Mouse (Mus musculus) thymus, postnatal 14 days (tissue): Measurements from ENCODE around the gene Gab2.

Source experiments
- DNase-seq: peaks from one replicate; pipeline ENCODE4 v3.0.0; 2021

The Gab2 gene

DNA sequence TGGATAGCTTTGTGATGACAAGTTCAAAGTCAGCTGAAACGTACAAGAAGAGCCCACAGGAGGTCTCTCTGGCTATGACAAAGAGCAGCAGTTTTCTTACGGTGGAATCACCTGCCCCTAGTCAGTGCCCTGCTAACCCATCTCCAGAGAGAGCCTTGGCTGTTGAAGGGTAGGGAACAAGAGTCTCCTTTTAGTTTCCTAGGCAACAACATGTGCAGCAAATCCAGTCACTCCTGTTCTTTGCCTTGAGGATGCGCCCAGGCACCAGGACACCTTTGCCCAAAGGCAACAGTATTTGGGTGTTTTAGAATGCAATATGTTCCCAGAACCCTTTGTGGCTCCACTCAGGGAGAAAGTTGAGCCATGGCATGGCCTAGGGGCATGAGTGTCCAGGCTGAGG lies 266.9 kb downstream of the Gab2 start:
- no peak for DNase-seq

DNA sequence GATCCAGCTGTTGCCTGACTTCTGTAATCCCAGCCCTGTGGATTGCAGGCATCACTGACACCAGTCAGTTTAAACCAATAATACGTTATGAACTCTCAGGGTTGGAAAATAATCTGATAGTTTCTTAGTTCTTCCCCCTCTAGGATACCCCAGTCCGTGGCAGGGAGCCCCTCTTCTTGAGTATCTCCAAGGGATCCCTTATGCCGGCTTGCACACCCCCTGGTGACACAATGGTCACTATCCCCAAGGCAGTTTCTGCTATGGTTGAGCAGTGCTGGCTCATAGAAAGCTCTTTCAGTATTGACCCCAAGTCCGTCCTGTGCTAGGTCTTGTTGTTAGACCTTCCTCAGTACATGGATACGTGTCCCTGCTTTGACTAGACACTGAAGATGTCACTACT lies 267.4 kb downstream of the Gab2 start:
- DNase-seq = no peak

DNA sequence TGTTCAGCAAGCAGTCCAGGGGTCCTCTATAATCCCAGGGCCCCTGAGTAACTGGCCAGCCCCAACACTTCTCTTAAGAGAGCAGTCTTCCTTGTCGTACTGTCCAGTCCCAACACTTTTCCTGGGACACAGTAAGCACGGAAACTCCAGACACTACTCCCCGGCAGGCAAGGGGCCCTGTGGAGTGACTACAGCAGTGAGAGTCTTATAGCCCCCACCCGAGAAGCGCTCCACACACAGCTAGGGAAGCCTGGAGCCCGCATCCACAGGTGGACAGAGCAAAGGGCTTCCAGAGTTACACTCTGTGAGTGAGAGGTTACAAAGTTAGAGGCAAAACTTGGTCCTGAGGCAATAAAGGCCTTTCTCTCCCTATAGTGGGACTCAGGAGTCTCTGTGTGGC lies 268.1 kb downstream of the Gab2 start:
- DNase-seq = no peak

DNA sequence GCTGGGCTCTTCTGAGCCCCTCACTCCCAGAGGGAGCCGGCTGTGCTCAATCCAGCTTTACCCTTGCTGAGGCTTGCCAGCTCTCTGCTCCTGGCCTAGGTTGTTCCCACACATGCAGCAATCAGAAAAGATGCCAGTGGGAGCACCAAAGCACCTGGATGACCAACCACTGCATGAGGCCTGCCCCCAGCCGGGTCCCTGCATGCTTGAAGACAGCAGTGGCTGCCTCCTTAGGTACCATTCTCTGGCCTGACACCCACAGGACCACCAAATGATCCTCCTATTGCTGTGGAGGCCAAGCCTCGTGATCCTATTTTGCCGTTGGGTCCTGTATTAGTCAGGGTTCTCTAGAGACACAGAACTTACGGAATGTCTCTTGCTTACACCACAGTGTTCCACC lies 269.5 kb downstream of the Gab2 start:
- no peak for DNase-seq

DNA sequence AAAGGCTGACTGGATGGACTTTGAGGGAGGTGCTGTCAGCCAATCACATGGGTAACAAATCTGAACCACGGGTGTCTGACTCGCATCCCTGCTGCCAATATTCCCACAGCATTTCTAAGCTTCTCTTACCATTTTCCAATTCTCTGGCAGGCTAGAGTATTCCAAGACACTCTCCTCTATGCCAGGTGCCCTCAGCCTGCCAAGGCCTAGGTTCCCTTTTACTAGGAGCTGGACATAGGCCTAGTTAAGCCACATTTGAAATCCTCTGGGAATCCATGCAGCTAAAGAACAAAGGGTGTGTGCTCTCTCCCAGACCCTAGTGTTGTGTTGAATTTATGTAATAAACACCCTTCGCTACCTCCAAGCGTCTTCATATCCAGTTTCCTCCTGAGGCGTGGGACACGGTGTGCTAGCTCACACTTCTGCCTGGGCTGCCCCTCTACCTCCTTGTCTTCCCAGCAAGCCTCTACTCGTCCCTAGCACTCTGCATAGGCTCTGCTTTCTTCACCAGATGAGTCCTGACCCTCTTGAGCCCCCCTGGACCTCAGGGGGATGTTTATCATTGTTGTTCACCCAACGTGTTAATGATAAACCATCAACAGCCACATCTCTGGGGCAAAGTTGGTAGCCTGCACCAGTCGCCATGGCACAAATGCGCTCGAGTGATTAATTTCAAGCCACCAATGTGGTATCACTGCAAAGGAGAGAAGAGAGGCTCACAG lies 270.6 kb downstream of the Gab2 start:
- DNase-seq = no peak

DNA sequence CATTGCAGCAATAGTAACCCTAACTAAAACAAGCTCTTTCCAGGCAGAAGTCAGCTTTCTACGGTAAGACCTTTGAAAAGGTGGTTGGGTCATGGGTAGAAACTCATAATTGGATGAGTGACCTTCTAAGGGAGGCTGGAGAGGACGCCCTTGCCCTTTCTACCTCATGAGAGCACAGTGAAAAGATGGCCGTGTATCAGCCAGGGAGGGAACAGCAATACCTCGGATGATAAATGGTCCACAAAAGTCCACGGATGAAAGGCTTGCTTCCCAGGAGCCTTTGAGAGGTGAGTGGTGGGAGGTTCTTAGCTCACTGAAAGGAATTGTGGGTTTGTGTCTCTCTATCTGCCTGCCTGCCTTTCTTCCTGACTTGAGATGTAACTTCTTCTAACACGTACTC lies 272.0 kb downstream of the Gab2 start:
- no peak for DNase-seq

DNA sequence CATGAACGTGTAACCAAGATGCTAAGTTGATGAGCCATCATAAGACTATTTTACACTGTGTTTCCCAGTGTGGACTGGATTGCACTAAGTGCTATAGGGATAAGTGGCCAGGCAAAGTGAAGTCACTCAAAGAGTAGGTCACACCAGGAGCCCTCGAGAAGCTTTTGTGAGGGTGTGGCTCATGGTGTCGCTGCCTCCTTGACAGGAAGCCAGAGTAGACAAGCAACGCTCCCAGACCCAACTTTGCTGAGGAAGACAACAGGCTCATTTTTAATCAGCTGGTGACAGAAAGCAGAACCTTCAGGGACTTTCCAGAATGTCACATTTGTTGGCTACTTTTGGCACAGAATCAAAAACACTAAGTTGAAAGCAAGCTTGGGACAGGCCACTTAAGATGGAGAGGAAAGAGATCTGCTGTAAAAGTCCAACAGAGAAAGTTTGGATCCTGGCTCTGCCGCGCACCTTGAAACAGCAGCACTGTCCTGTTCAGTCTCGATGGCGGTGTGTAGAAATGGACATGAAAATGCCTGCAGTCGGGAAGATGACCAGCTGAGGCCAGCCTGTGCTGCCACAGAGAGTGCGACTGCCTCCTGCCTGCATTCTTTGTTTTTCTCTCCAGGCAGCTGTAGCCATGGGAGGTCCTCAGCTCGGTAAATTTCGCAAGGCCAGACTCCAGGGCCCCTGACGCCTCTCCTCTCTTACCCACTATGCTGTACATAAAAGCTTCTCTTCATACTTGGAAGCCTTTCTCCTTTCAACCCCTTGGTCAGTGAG lies 273.9 kb downstream of the Gab2 start:
- no peak for DNase-seq

DNA sequence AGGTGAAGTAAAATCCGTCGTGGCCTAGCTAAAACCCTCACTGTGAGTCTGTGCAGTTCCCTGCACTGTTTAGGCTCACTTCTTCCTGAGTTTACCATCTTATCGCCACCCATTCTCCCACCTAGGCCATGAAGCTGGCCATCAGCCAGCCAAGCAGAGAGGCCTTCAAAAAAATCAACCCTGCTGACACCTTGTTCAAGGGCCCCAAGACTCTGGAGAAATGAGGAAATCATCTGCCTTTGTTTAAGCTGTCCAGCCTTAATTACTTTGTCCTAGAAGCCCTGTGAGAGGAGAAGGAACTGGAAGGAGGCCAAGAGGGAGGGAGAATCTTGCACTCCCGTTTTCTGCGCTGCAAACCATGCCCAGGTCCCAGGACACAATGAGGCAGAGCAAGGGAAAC lies 274.9 kb downstream of the Gab2 start:
- no peak for DNase-seq

DNA sequence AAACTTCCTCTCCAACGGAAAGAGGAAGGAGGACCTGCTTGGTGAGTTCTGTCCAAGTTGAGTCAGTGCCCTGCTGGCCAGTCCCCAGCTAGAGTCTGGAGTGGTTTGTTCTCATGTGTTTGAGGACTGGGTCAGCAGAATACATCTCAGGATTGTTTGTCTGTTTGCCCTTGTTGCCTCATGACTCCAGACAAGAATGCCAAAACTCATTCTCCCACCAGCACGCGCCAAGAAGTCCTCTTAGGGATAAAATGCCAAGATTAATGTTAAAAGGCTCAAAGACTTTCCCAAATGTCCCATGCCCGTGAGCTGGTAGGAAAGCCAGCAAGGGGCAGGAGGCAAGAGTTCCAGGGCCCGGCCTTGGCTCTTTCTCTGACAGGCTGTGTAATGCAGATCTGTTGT lies 275.5 kb downstream of the Gab2 start:
- no peak for DNase-seq

DNA sequence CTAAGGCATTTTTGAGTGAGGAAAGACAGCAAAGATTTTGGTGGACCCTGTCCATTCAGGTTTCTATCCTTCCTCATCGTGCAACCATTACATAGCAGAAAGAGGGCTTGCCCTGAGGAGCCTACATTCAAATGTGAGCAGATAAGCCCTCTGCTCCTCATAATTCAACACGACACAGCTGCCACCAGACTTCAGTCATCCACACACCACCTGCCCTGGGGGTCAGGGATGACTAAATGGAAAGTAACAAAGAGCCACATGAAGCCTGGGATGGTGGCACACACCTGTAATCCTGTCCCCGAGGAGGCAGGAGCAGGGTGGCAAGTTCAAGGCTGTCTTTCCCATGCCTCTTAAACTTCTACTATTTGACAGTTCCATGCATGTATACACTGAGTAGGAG lies 276.5 kb downstream of the Gab2 start:
- no peak for DNase-seq

DNA sequence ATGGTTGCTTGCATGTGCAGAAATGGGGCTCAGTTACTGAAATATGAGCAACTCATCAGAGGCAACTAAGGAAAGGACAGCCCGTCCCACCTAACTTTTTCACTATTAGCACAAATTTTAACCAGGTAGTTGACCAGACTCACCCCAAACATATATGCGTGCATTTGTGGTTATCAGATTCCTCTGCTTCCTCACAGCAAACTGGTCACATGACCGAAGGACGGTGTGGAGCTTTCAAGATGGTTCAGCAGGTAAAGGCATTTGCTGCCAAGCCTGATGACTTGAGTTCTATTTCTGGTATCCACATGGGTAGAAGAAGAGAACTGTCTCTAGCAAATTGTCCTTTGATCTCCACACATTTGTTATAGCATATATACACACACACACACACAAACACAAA lies 277.0 kb downstream of the Gab2 start:
- no peak for DNase-seq
